Comparison of ENCODE assay signal across 10 mouse cellular contexts in the genomic region with DNA sequence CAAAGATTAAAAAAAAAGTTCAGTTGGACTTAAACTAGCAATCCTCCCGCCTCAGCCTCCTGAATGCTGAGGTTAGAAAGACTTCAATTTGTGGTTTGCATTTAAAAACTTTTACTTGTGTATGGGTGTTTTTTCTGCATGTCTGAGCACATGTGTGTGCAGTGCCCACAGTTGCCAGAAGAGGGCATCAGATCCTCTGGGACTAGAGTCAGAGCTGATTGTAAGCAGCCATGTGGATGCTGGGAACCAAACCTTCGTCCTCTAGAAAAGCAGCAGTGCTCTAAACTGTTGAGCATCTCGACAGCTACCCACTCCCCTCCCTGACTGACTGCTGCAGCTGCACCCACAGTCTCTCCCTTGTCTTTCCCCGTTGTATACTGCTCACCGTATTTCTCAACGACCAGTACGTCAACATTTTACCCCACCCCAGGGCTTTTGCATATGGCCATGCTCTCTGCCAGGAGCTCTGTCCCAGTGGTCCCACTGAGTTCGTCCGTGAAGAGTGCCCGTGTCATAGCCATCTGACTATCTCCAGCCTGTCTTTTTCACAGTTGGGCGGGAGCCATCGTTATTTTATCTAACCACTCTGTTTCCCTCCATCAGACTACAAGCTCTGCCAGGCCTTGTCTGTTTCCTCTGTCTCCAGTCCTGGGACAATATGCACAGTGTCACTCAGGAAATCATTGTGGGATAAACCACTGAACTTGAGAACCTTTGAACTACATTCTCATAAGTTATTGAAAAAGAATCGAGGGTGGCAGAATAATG. TPM values are rescaled to one million over a fixed set of nuclear protein-coding genes. Genes with fewer than 3 reads are reported as not detected.
DNase-seq lines count a peak whose midpoint lies in the region; TF ChIP-seq lines count a peak whose summit lies in the region.
"Had no signal": no experiment of that assay in that cellular context is flagged by ENCODE, and none has a peak within 500 bp of the region (broad histone marks: within the 10 kb centered on the region; RNA-seq: fewer than 3 reads in every experiment).

No protein-coding gene starts in this region.

- no peak for DNase-seq in left cerebral cortex, adult 2 months (ENCODE audit: extremely low spot score in 1 of 2, low spot score in 2 of 2)
- DNase-seq in left cerebral cortex, postnatal 36 days (ENCODE audit: low spot score in 2 of 2) = no peak
- peak; percentile 18 for DNase-seq in T-cell, adult 2 months (ENCODE audit: low spot score)
- peak; percentile 53 for DNase-seq in lung, postnatal 10 days
- DNase-seq in adrenal gland, adult 8-10 months = no peak
- DNase-seq in urinary bladder, postnatal 4 days (ENCODE audit: low spot score in 2 of 2) = no peak
- DNase-seq: embryo, embryonic 11 days; thymus, postnatal 25 days had no signal

- peaks cover 15% of the 10 kb centered on the region for H3K9me3 ChIP-seq in E14TG2a.4 (ENCODE audit: low read length)

- intact Hi-C loops in left cerebral cortex, adult 2 months (cut with DNase I) = no loop called here
- intact Hi-C loops in left cerebral cortex, postnatal 36 days (cut with DNase I) = no loop called here

- no peak overlapping the region for H3K27ac ChIP-seq in left cerebral cortex, adult 2 months
- H3K27ac ChIP-seq: midbrain, embryonic 12.5 days had no signal

- H3K4me3 ChIP-seq in left cerebral cortex, adult 2 months = no peak overlapping the region
- peak overlapping the region; percentile 37 for H3K4me3 ChIP-seq in E14TG2a.4 (replicated peaks; ENCODE audit: low read length)
- H3K4me3 ChIP-seq: midbrain, embryonic 12.5 days had no signal

- peaks cover 74% of the 10 kb centered on the region for H3K4me1 ChIP-seq in E14TG2a.4 (replicated peaks; ENCODE audit: low read depth, low read length)

- TF ChIP-seq CTCF in left cerebral cortex, adult 2 months (IDR thresholded peaks at IDR 0.05) = peak; percentile 20
- peak; percentile 90 for TF ChIP-seq CTCF in E14TG2a.4 (conservative IDR thresholded peaks at IDR 0.05; ENCODE audit: low read length)

- no peaks in the 10 kb centered on the region for H3K36me3 ChIP-seq in E14TG2a.4 (ENCODE audit: insufficient read depth, low read length)
- H3K36me3 ChIP-seq: midbrain, embryonic 12.5 days had no signal

- H3K27me3 ChIP-seq in E14TG2a.4 (ENCODE audit: insufficient read depth, low read length) = peaks cover 75% of the 10 kb centered on the region

RNA-seq across cellular contexts. Expression of gene Nop53, which starts 7.6 kb away (rescaled TPM):
- total RNA-seq in left cerebral cortex, adult 2 months (2021) = 100 to 1,000 TPM; 108 to 113 TPM
- 100 to 1,000 TPM; 113 to 130 TPM for total RNA-seq in left cerebral cortex, postnatal 36 days (2021)
- total RNA-seq in adrenal gland, adult 8-10 months (2022) = 100 to 1,000 TPM; 175 to 199 (median 191) TPM

RNA-seq across cellular contexts. Expression of gene Ehd2, which starts 13.9 kb away (rescaled TPM):
- 1 to 10 TPM; 6.4 to 6.7 TPM for total RNA-seq in left cerebral cortex, adult 2 months (2021)
- 1 to 10 TPM; 3.5 to 6.8 TPM for total RNA-seq in left cerebral cortex, postnatal 36 days (2021)
- 10 to 100 TPM; 23.3 to 100.0 (median 41.1) TPM for total RNA-seq in adrenal gland, adult 8-10 months (2022)

RNA-seq across cellular contexts. Expression of gene Selenow, which starts 31.3 kb away (rescaled TPM):
- total RNA-seq in left cerebral cortex, adult 2 months (2021) = 1,000 to 10,000 TPM; 1,033 to 1,089 TPM
- 1,000 to 10,000 TPM; 1,151 to 1,335 TPM for total RNA-seq in left cerebral cortex, postnatal 36 days (2021)
- 100 to 1,000 TPM; 169 to 222 (median 210) TPM for total RNA-seq in adrenal gland, adult 8-10 months (2022)

Comparison
In these comparisons a context has a peak if more than half of its experiments do, and no peak if none do; other contexts are left out.
1. DNase-seq: peak in T-cell, adult 2 months (single experiment) and lung, postnatal 10 days (single experiment); none in left cerebral cortex, adult 2 months (0 of 2), left cerebral cortex, postnatal 36 days (0 of 2), adrenal gland, adult 8-10 months (single experiment) and urinary bladder, postnatal 4 days (0 of 2).
2. RNA of gene Selenow, which starts 31.3 kb away (total RNA-seq): 1,151 to 1,335 TPM in left cerebral cortex, postnatal 36 days and 1,033 to 1,089 TPM in left cerebral cortex, adult 2 months; 169 to 222 TPM in adrenal gland, adult 8-10 months; every median in the first group is over 4 times any median in the second.